Mouse (Mus musculus) gastrocnemius, adult 18-20 months (tissue): Measurements from ENCODE around the gene Trim67. TPM values are rescaled to one million over a fixed set of nuclear protein-coding genes. Genes with fewer than 3 reads are reported as not detected.
A peak's percentile ranks its signal among the peaks of the same experiment; 100 is the strongest.
"Not testable (repeated sequence)": the region's sequence is repeated elsewhere in the genome, so short reads cannot be mapped to it uniquely, and the experiment has no call there.

Experiments used
- DNase-seq: peaks from one replicate; pipeline ENCODE4 v3.0.0; 2021; ENCODE audit warnings: low spot score
- total RNA-seq, 2 experiments: library from RNA; stranded (reverse); gene quantifications; 2 replicates each; pipeline ENCODE4 v1.2.3; 2021

Gene Trim67
- total RNA-seq, 2 experiments from 2014 or later = 0.05 to 0.21 TPM

DNA sequence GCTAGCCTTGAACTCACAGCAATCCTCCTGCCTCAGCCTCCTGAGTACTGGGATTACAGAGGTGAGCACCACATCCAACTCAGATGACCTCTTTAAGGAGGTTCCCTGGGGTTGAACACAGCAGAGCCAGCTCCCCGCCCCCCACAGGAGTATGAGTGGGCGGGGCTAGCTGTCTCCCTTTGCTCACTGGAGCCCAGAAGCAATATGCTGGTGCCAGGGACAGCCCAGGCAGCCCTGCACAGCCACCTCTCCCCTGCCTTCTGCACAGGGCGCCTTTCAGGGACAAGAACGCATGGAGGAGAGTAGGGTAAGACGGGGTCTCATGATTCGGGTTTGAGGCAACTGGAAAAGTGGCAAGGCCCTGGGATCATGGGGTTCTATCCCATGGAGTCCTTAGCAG, 38.6 kb downstream of the Trim67 start:
- no peak for DNase-seq

GRCm38 (mm10) chr8:124831941-124832340, 39.0 kb downstream of the Trim67 start:
- DNase-seq = no peak

DNA sequence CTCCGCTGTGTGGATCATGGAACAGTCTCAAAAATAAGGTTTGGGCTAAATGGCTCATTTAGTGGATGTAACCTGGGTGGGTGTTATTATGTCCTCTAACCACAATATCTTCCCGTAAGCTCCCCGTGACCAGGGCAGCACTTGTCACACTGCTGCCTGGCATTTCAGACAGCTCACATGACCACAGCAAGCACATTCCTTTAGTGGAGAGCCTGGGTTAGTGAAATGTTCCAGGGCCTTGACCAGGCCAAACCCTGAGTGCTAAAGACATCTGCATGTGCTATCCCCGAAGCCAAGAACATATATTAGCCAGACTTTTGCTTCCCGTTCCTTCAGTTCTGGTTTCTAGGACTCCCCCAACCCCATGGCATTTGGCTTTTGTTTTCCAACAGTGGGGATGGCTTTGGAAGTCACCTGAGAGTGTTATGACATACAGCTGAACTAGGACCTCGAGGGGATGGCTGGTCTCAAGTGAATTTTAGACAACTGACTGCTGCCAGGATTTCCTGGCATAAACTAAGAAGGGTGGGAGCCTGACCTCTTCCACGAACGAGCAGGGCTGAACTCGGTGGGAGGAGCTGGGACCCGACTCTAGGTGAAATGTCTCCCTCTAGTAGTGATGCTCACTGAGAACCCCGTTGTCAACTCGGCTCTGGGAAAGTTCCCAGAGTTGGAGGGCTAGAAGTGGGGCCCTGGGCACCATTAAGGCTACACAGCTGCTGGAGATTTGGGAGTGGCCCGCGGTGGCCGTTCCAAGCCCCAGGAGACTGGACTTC, 40.7 kb downstream of the Trim67 start:
- no peak for DNase-seq

- DNase-seq = no peak
Measured at GRCm38 (mm10) chr8:124835848-124836247, 43.0 kb downstream of the Trim67 start.

GRCm38 (mm10) chr8:124836273-124836672, 43.4 kb downstream of the Trim67 start:
- DNase-seq = no peak

- no peak for DNase-seq
Measured at GRCm38 (mm10) chr8:124836907-124837306, 44.0 kb downstream of the Trim67 start.

DNA sequence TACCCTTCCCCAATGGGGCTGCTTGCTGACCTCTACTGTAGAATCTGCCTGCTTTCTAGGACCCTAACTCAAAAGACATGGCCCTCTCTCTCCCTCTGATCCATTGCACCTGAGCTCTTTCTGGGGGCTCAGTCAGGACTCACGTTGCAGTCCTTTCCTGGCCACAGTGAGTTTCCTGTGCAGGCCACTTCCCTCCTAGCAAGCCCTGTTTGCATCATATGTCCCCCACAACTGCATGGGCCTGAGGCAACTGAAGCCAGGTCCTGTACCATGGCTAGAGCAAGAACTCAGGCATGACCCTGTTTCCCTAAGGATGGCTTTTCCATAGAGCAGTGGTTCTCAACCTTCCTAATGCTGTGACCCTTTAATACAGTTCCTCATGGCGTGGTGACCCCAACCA, 45.1 kb downstream of the Trim67 start:
- no peak for DNase-seq

GRCm38 (mm10) chr8:124839371-124839770, 46.5 kb downstream of the Trim67 start:
- DNase-seq = no peak

GRCm38 (mm10) chr8:124840900-124841299, 48.0 kb downstream of the Trim67 start:
- no peak for DNase-seq

DNA sequence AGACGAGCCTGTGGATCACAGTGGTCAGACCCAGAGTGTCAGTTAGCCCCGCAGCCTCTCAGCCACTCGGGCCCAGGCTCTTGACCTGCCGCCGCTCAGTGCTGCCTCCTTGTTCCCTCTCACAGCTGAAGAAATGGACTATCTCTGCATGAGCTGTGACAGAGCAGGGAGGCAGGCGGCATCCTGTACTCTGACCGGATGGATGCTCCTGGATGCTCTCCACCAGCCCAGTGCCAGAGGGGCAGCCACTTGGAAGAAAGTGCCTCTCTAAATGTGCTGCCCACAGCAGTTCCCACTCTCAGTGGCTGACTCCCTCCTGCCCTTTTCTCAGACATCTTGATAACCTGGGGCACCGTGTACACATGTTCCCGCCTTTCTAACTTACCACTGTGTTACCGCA, 48.9 kb downstream of the Trim67 start:
- DNase-seq = no peak

- not testable (repeated sequence) for DNase-seq
Measured at GRCm38 (mm10) chr8:124842929-124843328, 50.0 kb downstream of the Trim67 start.

DNA sequence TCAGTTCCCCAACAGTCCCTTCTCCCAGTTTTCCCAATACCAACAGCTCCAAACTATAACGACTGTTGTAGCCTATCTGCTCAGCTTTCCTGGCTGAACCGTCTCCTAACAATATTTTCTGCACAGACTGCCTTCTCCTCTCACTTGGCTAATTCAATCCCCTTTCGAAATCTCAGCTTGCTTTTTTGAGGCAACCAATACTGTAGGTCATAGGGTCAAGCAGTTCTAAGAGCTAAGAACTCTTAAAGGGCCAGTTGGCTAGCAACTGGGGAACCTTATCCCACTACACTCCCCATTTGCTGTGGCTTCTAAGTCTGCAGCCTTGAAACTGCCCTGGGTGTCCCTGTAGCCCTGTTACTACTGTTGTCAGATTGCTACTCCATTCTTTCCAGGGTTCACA, 52.2 kb downstream of the Trim67 start:
- peak; percentile 53 for DNase-seq

- no peak for DNase-seq
Measured at GRCm38 (mm10) chr8:124845573-124845972, 52.7 kb downstream of the Trim67 start.

DNA sequence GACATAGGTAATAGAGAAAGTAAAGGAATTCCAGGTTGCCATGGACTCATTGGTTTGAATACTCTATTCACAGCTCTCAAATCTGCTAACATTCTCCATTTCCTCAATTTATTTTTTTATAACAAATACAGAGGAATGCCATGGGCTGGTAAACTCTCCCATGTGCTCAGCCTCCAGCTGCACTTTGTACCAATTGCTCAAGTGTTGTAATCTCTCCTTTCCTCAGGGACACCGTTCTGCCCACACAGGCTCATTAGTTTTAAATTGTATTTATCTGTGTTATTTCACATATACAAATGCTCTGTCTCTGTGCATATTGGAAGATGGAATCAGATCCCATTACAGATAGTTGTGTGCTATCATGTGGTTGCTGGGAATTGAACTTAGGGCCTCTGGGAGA, 60.6 kb downstream of the Trim67 start:
- no peak for DNase-seq

- peak; percentile 51 for DNase-seq
Measured at GRCm38 (mm10) chr8:124859466-124859865, 66.6 kb downstream of the Trim67 start.

GRCm38 (mm10) chr8:124860188-124860587, 67.3 kb downstream of the Trim67 start:
- peak; percentile 45 for DNase-seq

GRCm38 (mm10) chr8:124862321-124863162, 69.7 kb downstream of the Trim67 start, which contains the start of the genes Gnpat and 2810004N23Rik:
TSS of gene Gnpat (plus strand) at chr8:124863033.
TSS of gene 2810004N23Rik (minus strand) at chr8:124863120.
- DNase-seq = peak; percentile 92

GRCm38 (mm10) chr8:124863163-124863677, 70.3 kb downstream of the Trim67 start:
- no peak for DNase-seq

- DNase-seq = no peak
Measured at GRCm38 (mm10) chr8:124863729-124864128, 70.8 kb downstream of the Trim67 start.

DNA sequence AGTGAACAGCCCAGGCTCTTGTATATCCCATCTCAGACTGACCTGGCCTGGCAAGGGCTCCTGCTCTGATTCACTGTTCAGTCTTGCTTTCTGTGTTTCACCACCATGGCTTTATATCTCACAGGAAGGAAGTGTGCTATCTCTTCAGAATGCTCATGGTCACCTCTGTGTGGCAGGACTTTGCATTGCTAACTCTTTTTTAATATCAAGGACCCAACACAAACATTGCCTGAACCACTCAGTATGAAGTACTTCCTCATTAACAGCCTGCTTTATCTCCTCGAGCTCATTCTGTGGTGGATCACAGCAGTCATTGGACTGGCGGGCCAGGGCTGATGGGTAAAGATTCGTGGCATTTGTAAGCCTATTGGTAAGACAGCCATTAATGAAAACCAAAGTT, 73.8 kb downstream of the Trim67 start:
- DNase-seq = no peak

- no peak for DNase-seq
Measured at GRCm38 (mm10) chr8:124867126-124867525, 74.2 kb downstream of the Trim67 start.

DNA sequence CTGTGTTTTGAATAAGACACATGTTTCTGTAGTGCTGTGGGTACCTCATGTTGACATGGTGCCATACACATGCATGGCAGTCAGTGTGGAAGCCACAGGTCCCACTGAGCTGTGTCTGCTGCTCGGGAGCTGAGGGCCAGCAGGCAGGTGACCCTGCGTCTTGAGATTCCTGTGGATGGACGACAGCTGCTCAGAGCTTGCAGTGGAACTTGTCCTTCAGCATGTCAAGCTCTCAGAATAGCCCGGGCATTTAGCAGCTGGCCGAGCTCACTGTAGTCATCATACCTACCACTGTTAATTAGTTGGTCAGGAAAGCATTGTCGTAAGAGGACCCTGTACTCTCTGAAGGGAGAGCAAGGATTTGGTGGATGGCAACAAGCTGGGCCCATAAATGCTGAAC, 76.8 kb downstream of the Trim67 start:
- DNase-seq = peak; percentile 60
